Mouse (Mus musculus): ENCODE measurements at regions not wholly inside any gene's neighbourhood (a gene's known extent, or its start where the extent isn't known, plus 50 kb on each side); places are given as distances from the start of the nearest gene placed in this dataset.
A peak's percentile ranks its signal among the peaks of the same experiment; 100 is the strongest.

GRCm38 (mm10) chr12:104567622-104568021, 94.5 kb upstream of the Gsc start:
- no peak for DNase-seq (ENCODE audit: low spot score in 2 of 2)

GRCm38 (mm10) chr12:104562961-104563360, 89.8 kb upstream of the Gsc start:
- no peak for DNase-seq (ENCODE audit: low spot score in 2 of 2)

- DNase-seq (ENCODE audit: low spot score in 2 of 2), result peak in 1 of 2 experiments; percentile 24
These were observed 87.9 kb upstream of the Gsc start for GRCm38 (mm10) chr12:104560934-104561565.

- DNase-seq (ENCODE audit: low spot score in 2 of 2), result peak; percentile 63 to 84
These were observed 84.6 kb upstream of the Gsc start for GRCm38 (mm10) chr12:104557761-104558160.

GRCm38 (mm10) chr12:104557307-104557706, 84.2 kb upstream of the Gsc start:
- DNase-seq (ENCODE audit: low spot score in 2 of 2), result no peak

GRCm38 (mm10) chr12:104548586-104548985, 75.5 kb upstream of the Gsc start:
- DNase-seq (ENCODE audit: low spot score in 2 of 2), result no peak

- no peak for DNase-seq (ENCODE audit: low spot score in 2 of 2)
These were observed 74.4 kb upstream of the Gsc start for GRCm38 (mm10) chr12:104547561-104547960.

- no peak for DNase-seq (ENCODE audit: low spot score in 2 of 2)
These were observed 73.1 kb upstream of the Gsc start for GRCm38 (mm10) chr12:104545993-104546769.

- DNase-seq (ENCODE audit: low spot score in 2 of 2), result no peak
These were observed 66.8 kb upstream of the Gsc start for GRCm38 (mm10) chr12:104539911-104540310.

GRCm38 (mm10) chr12:104538436-104538835, 65.3 kb upstream of the Gsc start:
- no peak for DNase-seq (ENCODE audit: low spot score in 2 of 2)

- no peak for DNase-seq (ENCODE audit: low spot score in 2 of 2)
These were observed 58.6 kb upstream of the Gsc start for GRCm38 (mm10) chr12:104531512-104532447.

- DNase-seq (ENCODE audit: low spot score in 2 of 2), result no peak
These were observed 57.5 kb upstream of the Gsc start for GRCm38 (mm10) chr12:104530586-104530985.
